Mouse (Mus musculus) G1E-ER4 (cell line): ENCODE data around the gene Med25. TPM values are rescaled to one million over a fixed set of nuclear protein-coding genes. Genes with fewer than 3 reads are reported as not detected.

Experiments
- GATA1 ChIP-seq: IDR thresholded peaks from one replicate; pipeline ENCODE4 v1.8.0; 2012; ENCODE audit warnings: low read length, inconsistent platforms
- polyA plus RNA-seq: library from polyadenylated mRNA; stranded (reverse); fragments of >175 nt; gene quantifications from 2 replicates; pipeline ENCODE4 v1.2.3, GENCODE M21; 2012

Gene Med25
- polyA plus RNA-seq, 1 experiment = 719 TPM

GRCm38 (mm10) chr7:44848561-44849415, 43.7 kb downstream of the Med25 start, which contains the start of the genes Akt1s1 and Tbc1d17:
Gene Akt1s1 (plus strand): TSS chr7:44848991.
Gene Tbc1d17 (minus strand): TSS chr7:44849079.
- TF ChIP-seq GATA1 = no peak

- no peak for TF ChIP-seq GATA1
Observed at GRCm38 (mm10) chr7:44847772-44848171, 44.7 kb downstream of the Med25 start.

GRCm38 (mm10) chr7:44846804-44847203, 45.7 kb downstream of the Med25 start:
- TF ChIP-seq GATA1 = no peak

GRCm38 (mm10) chr7:44845006-44845405, 47.5 kb downstream of the Med25 start:
- TF ChIP-seq GATA1 = no peak

- TF ChIP-seq GATA1 = no peak
Observed at GRCm38 (mm10) chr7:44841825-44842463, 50.6 kb downstream of the Med25 start.

- TF ChIP-seq GATA1 = no peak
Observed at GRCm38 (mm10) chr7:44840426-44840825, 52.1 kb downstream of the Med25 start.

- no peak for TF ChIP-seq GATA1
Observed at GRCm38 (mm10) chr7:44839491-44840191, 52.9 kb downstream of the Med25 start.

GRCm38 (mm10) chr7:44839171-44839490, 53.4 kb downstream of the Med25 start:
- TF ChIP-seq GATA1 = no peak

GRCm38 (mm10) chr7:44838073-44838472, 54.4 kb downstream of the Med25 start:
- no peak for TF ChIP-seq GATA1

- TF ChIP-seq GATA1 = no peak
Observed at GRCm38 (mm10) chr7:44836423-44837053, 56.0 kb downstream of the Med25 start.

- TF ChIP-seq GATA1 = no peak
Observed at GRCm38 (mm10) chr7:44836016-44836404, 56.5 kb downstream of the Med25 start.

GRCm38 (mm10) chr7:44835373-44836015, 57.0 kb downstream of the Med25 start:
- no peak for TF ChIP-seq GATA1

- TF ChIP-seq GATA1 = no peak
Observed at GRCm38 (mm10) chr7:44832763-44833162, 59.7 kb downstream of the Med25 start.

GRCm38 (mm10) chr7:44828706-44829105, 63.8 kb downstream of the Med25 start:
- no peak for TF ChIP-seq GATA1

GRCm38 (mm10) chr7:44826771-44827170, 65.7 kb downstream of the Med25 start:
- TF ChIP-seq GATA1 = no peak

Other genes with a start within 250 kb of the Med25 start
- 0.02 and 0.05 TPM in 2 replicates for gene Myh14, start 221.9 kb downstream of the Med25 start, polyA plus RNA-seq
- gene Izumo2, start 184.0 kb downstream of the Med25 start, polyA plus RNA-seq = not detected in 2 replicates
- 98.8 and 104 TPM in 2 replicates for gene Vrk3, start 144.3 kb downstream of the Med25 start, polyA plus RNA-seq
- gene Zfp473, start 141.7 kb downstream of the Med25 start, polyA plus RNA-seq = 0.11 and 0.17 TPM in 2 replicates
- 89.3 and 290 TPM in 2 replicates for gene Nup62, start 76.6 kb downstream of the Med25 start, polyA plus RNA-seq
- gene Il4i1, start 76.3 kb downstream of the Med25 start, polyA plus RNA-seq = 1.4 TPM in 2 replicates
- gene Atf5, start 76.1 kb downstream of the Med25 start, polyA plus RNA-seq = 545 and 546 TPM in 2 replicates
- gene Akt1s1, start 43.7 kb downstream of the Med25 start, polyA plus RNA-seq = 873 and 930 TPM in 2 replicates
- gene Tbc1d17, start 43.6 kb downstream of the Med25 start, polyA plus RNA-seq = 87.2 and 126 TPM in 2 replicates
- gene Pnkp, start 35.6 kb downstream of the Med25 start, polyA plus RNA-seq = 55.8 and 74.5 TPM in 2 replicates
- 256 and 306 TPM in 2 replicates for gene Ptov1, start 22.9 kb downstream of the Med25 start, polyA plus RNA-seq
- gene Fuz, start 3.4 kb upstream of the Med25 start, polyA plus RNA-seq = 67.3 and 78.5 TPM in 2 replicates
- gene Ap2a1, start 36.8 kb upstream of the Med25 start, polyA plus RNA-seq = 254 and 278 TPM in 2 replicates
- 0.16 TPM in 1 of 2 replicates, not detected in the other for gene Tsks, start 50.5 kb upstream of the Med25 start, polyA plus RNA-seq
- 1.2 and 1.9 TPM in 2 replicates for gene Cpt1c, start 82.1 kb upstream of the Med25 start, polyA plus RNA-seq
- 142 and 234 TPM in 2 replicates for gene Prmt1, start 93.9 kb upstream of the Med25 start, polyA plus RNA-seq
- gene Irf3, start 104.9 kb upstream of the Med25 start, polyA plus RNA-seq = 110 and 153 TPM in 2 replicates
- 195 and 211 TPM in 2 replicates for gene Bcl2l12, start 106.0 kb upstream of the Med25 start, polyA plus RNA-seq
- gene Scaf1, start 123.7 kb upstream of the Med25 start, polyA plus RNA-seq = 347 and 406 TPM in 2 replicates
- gene Rras, start 125.2 kb upstream of the Med25 start, polyA plus RNA-seq = 7.8 and 9.1 TPM in 2 replicates
- gene Prr12, start 160.2 kb upstream of the Med25 start, polyA plus RNA-seq = 123 and 149 TPM in 2 replicates
- gene Nosip, start 169.7 kb upstream of the Med25 start, polyA plus RNA-seq = 160 and 205 TPM in 2 replicates
- gene Prrg2, start 170.0 kb upstream of the Med25 start, polyA plus RNA-seq = 28.0 and 34.7 TPM in 2 replicates
- 1.2 and 1.8 TPM in 2 replicates for gene Rcn3, start 199.5 kb upstream of the Med25 start, polyA plus RNA-seq
- gene Fcgrt, start 211.1 kb upstream of the Med25 start, polyA plus RNA-seq = 0.04 TPM in 1 of 2 replicates, not detected in the other
- gene Rps11, start 231.7 kb upstream of the Med25 start, polyA plus RNA-seq = 236 and 428 TPM in 2 replicates
- gene Rpl13a, start 236.0 kb upstream of the Med25 start, polyA plus RNA-seq = 9,046 and 9,149 TPM in 2 replicates
- gene Gm45713, start 243.5 kb upstream of the Med25 start, polyA plus RNA-seq = 1.5 and 3.9 TPM in 2 replicates
- 47.6 and 56.0 TPM in 2 replicates for gene Flt3l, start 243.7 kb upstream of the Med25 start, polyA plus RNA-seq